Mouse (Mus musculus) ZHBTc4 (cell line): ENCODE data around the gene 4930595M18Rik.

Source experiments
- DNase-seq: peaks from one replicate; pipeline ENCODE4 v3.0.0-alpha.2; 2011; ENCODE audit warnings: low read depth, low spot score

The 4930595M18Rik gene

DNA sequence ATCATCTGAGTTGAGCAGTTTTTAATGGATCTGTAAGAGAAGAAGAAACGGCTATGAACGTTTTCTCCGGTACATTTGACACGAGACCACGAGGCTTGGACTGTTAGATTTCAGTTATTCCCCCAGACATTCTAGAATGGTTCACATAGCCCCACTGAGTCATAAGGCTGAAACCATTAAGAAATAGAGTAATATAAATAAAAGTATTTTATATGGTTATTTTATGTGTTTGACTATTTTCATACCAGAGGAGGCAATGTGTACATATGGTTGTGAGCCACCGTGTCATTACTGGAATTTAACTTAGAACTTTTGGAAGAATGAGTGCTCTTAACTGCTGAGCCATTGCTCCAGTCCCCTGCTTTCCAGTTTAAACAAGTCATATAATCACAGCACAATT, at the start of gene 4930595M18Rik:
TSS of gene 4930595M18Rik (minus strand) at position 101 of the 400 bp plus-strand sequence.
- no peak for DNase-seq

GRCm38 (mm10) chrX:81472500-81472899, 14.6 kb upstream of the 4930595M18Rik start:
- peak; percentile 43 for DNase-seq
